34 mouse cellular contexts compared by ENCODE assay signal in genomic region chr3:146090988-146091657, GRCm38 (mm10). TPM values are rescaled to one million over a fixed set of nuclear protein-coding genes. Genes with fewer than 3 reads are reported as not detected.
A peak's percentile ranks its signal among the peaks of the same experiment; 100 is the strongest.
DNase-seq lines count a peak whose midpoint lies in the region; ATAC-seq and TF ChIP-seq lines count a peak whose summit lies in the region.
"Had no signal": no experiment of that assay in that cellular context is flagged by ENCODE, and none has a peak within 500 bp of the region (broad histone marks: within the 10 kb centered on the region; RNA-seq: fewer than 3 reads in every experiment).

No protein-coding gene starts in this region.

- TF ChIP-seq CTCF in liver, embryonic 14.5 days (IDR thresholded peaks at IDR 0.05; ENCODE audit: low read depth), result no peak

- TF ChIP-seq EP300 in liver, embryonic 14.5 days (IDR thresholded peaks at IDR 0.05; ENCODE audit: low read depth), result no peak

- ATAC-seq in liver, embryonic 12.5 days, result peak; percentile 60
- peak; percentile 89 for ATAC-seq in intestine, embryonic 16.5 days
- peak; percentile 58; the same call in 1 of the 2 replicates for ATAC-seq in liver, embryonic 14.5 days (ENCODE audit: insufficient read depth)
- no peak for ATAC-seq in granulocyte monocyte progenitor cell, adult 5-6 weeks (replicated peaks; ENCODE audit: poor library complexity, severe bottlenecking)
- ATAC-seq: CD4-positive, CD25-positive, alpha-beta regulatory T cell, adult 4 months; forebrain, embryonic 16.5 days had no signal

- H3K27ac ChIP-seq in liver, embryonic 12.5 days, result no peak overlapping the region
- no peak overlapping the region for H3K27ac ChIP-seq in intestine, embryonic 16.5 days (ENCODE audit: low read length)
- H3K27ac ChIP-seq in liver, embryonic 14.5 days, result no peak overlapping the region
- no peak overlapping the region for H3K27ac ChIP-seq in hindbrain, embryonic 10.5 days
- H3K27ac ChIP-seq: gastrocnemius, adult 2 months; heart, embryonic 10.5 days; heart, embryonic 15.5 days; hindbrain, embryonic 12.5 days; layer of hippocampus, adult 2 months; limb, embryonic 13.5 days; neural tube, embryonic 12.5 days had no signal

- no peaks in the 10 kb centered on the region; the same call in 1 of the 2 replicates for H3K4me1 ChIP-seq in liver, embryonic 12.5 days
- H3K4me1 ChIP-seq in intestine, embryonic 16.5 days (ENCODE audit: control insufficient read depth, insufficient read depth, low read length), result no peaks in the 10 kb centered on the region
- peaks cover 0 to 4% of the 10 kb centered on the region in 2 experiments; a peak in 2 of 4 replicates for H3K4me1 ChIP-seq in liver, embryonic 14.5 days (replicated peaks; ENCODE audit: control insufficient read depth in 2 of 2, insufficient read depth in 2 of 2, low read length in 1 of 2)
- H3K4me1 ChIP-seq in hindbrain, embryonic 10.5 days (replicated peaks), result no peaks in the 10 kb centered on the region
- H3K4me1 ChIP-seq: heart, embryonic 10.5 days; heart, embryonic 15.5 days; hindbrain, embryonic 12.5 days; limb, embryonic 13.5 days; neural tube, embryonic 12.5 days had no signal

- DNase-seq in liver, result no peak
- DNase-seq in liver, embryonic 14.5 days (ENCODE audit: low read depth in 3 of 3, low spot score in 3 of 3), result peak in 1 of 3 experiments; percentile 14
- DNase-seq in yolk sac, embryonic 10.5 days (ENCODE audit: low spot score), result peak; percentile 85
- DNase-seq in hindbrain, embryonic 10.5 days (ENCODE audit: low spot score), result no peak
- DNase-seq: adrenal gland, postnatal 36 days; cerebellum, adult 2 months; cerebellum, postnatal 14 days; gastrocnemius, adult 2 months; kidney, adult 2 months; kidney, postnatal 36 days; lung, embryonic 14.5 days; lung, postnatal 14 days; midbrain, embryonic 14.5 days; right cerebral cortex, adult 18-20 months; thymus, postnatal 14 days had no signal

- H3K4me2 ChIP-seq in liver, embryonic 12.5 days, result no peak overlapping the region
- H3K4me2 ChIP-seq in intestine, embryonic 16.5 days (ENCODE audit: low read depth, low read length), result no peak overlapping the region
- H3K4me2 ChIP-seq in liver, embryonic 14.5 days (ENCODE audit: low read depth), result no peak overlapping the region
- H3K4me2 ChIP-seq: heart, embryonic 15.5 days; hindbrain, embryonic 12.5 days; limb, embryonic 13.5 days; lung, embryonic 14.5 days; neural tube, embryonic 12.5 days had no signal

- H3K4me3 ChIP-seq in liver, embryonic 12.5 days, result no peak overlapping the region
- H3K4me3 ChIP-seq in intestine, embryonic 16.5 days (ENCODE audit: low read length), result no peak overlapping the region
- H3K4me3 ChIP-seq in liver, embryonic 14.5 days (ENCODE audit: insufficient read depth in 1 of 2, low read depth in 2 of 2, low read length in 2 of 2), result no peak overlapping the region
- H3K4me3 ChIP-seq in hindbrain, embryonic 10.5 days, result no peak overlapping the region
- H3K4me3 ChIP-seq: erythroblast, embryonic 14.5 days; gastrocnemius, adult 2 months; heart, embryonic 10.5 days; heart, embryonic 15.5 days; hindbrain, embryonic 12.5 days; layer of hippocampus, adult 2 months; limb, embryonic 13.5 days; neural tube, embryonic 12.5 days had no signal

- no peaks in the 10 kb centered on the region for H3K36me3 ChIP-seq in liver, embryonic 12.5 days
- H3K36me3 ChIP-seq in intestine, embryonic 16.5 days (ENCODE audit: control insufficient read depth, insufficient read depth, low read length), result no peaks in the 10 kb centered on the region
- no peaks in the 10 kb centered on the region for H3K36me3 ChIP-seq in liver, embryonic 14.5 days (replicated peaks; ENCODE audit: control insufficient read depth, insufficient read depth, low read depth)
- H3K36me3 ChIP-seq in hindbrain, embryonic 10.5 days, result no peaks in the 10 kb centered on the region
- H3K36me3 ChIP-seq: heart, embryonic 10.5 days; heart, embryonic 15.5 days; hindbrain, embryonic 12.5 days; limb, embryonic 13.5 days; neural tube, embryonic 12.5 days had no signal

- no peaks in the 10 kb centered on the region; the same call in 1 of the 2 replicates for H3K9me3 ChIP-seq in liver, embryonic 12.5 days (replicated peaks)
- no peaks in the 10 kb centered on the region for H3K9me3 ChIP-seq in intestine, embryonic 16.5 days (ENCODE audit: control insufficient read depth, low read length)
- no peaks in the 10 kb centered on the region for H3K9me3 ChIP-seq in liver, embryonic 14.5 days (ENCODE audit: control insufficient read depth, low read length)
- 0 out of 2 replicates have a peak, but pooled peaks cover 5% of the 10 kb centered on the region for H3K9me3 ChIP-seq in hindbrain, embryonic 10.5 days
- H3K9me3 ChIP-seq: heart, embryonic 10.5 days; heart, embryonic 15.5 days; limb, embryonic 13.5 days; neural tube, embryonic 12.5 days had no signal

- 78% methylated on average over 13 of the region's 13 CpGs for WGBS in liver, embryonic 12.5 days (ENCODE audit: insufficient replicate concordance)
- WGBS in intestine, embryonic 16.5 days, result 75% methylated on average over 13 of the region's 13 CpGs
- WGBS in liver, embryonic 14.5 days (ENCODE audit: insufficient replicate concordance), result 65% methylated on average over 13 of the region's 13 CpGs
- WGBS in hindbrain, embryonic 10.5 days, result 93% methylated on average over 13 of the region's 13 CpGs

- no peaks in the 10 kb centered on the region for H3K27me3 ChIP-seq in liver, embryonic 12.5 days (replicated peaks)
- H3K27me3 ChIP-seq in intestine, embryonic 16.5 days (replicated peaks; ENCODE audit: control insufficient read depth, insufficient read depth, low read length), result no peaks in the 10 kb centered on the region
- H3K27me3 ChIP-seq in liver, embryonic 14.5 days (ENCODE audit: control insufficient read depth, insufficient read depth, low read length), result no peaks in the 10 kb centered on the region
- no peaks in the 10 kb centered on the region for H3K27me3 ChIP-seq in hindbrain, embryonic 10.5 days (ENCODE audit: insufficient read depth, poor library complexity, severe bottlenecking)
- H3K27me3 ChIP-seq: heart, embryonic 15.5 days; hindbrain, embryonic 12.5 days; limb, embryonic 13.5 days; neural tube, embryonic 12.5 days had no signal

- H3K9ac ChIP-seq in liver, embryonic 12.5 days, result no peak overlapping the region
- H3K9ac ChIP-seq in intestine, embryonic 16.5 days (ENCODE audit: low read depth, low read length), result no peak overlapping the region
- no peak overlapping the region for H3K9ac ChIP-seq in liver, embryonic 14.5 days (replicated peaks)
- H3K9ac ChIP-seq: heart, embryonic 15.5 days; hindbrain, embryonic 12.5 days; limb, embryonic 13.5 days; lung, embryonic 14.5 days; neural tube, embryonic 12.5 days had no signal

RNA-seq across cellular contexts. Expression of gene Wdr63, which starts 16.8 kb away (rescaled TPM):
- polyA plus RNA-seq in liver, embryonic 12.5 days (2016; fragmentation: Nextera tagmentation; extraction: Ambion mirVana), result 0.19 and 0.30 TPM in 2 replicates
- polyA plus RNA-seq in intestine, embryonic 16.5 days (2015; fragmentation: Nextera tagmentation; extraction: Ambion mirVana), result 0.49 TPM in 1 of 2 replicates, not detected in the other
- 0.04 TPM in 1 of 2 replicates, not detected in the other for polyA plus RNA-seq in liver, embryonic 14.5 days (2012; rRNA removed)
- 0.15 and 0.32 TPM in 2 replicates for polyA plus RNA-seq in liver, embryonic 14.5 days (2014; fragmentation: Nextera tagmentation; extraction: Ambion mirVana)
- not detected in 2 replicates for total RNA-seq in granulocyte monocyte progenitor cell, adult 5-6 weeks (2014; fragmentation: Nextera tagmentation)
- total RNA-seq in granulocyte monocyte progenitor cell, adult 5-6 weeks (2017), result not detected in 2 replicates
- 0.50 and 1.1 TPM in 2 replicates for polyA plus RNA-seq in hindbrain, embryonic 10.5 days (2016; fragmentation: Nextera tagmentation; extraction: Ambion mirVana)
- total RNA-seq: gastrocnemius, adult 2 months; gastrocnemius, postnatal 4 days; heart, postnatal 25 days had no signal
- polyA plus RNA-seq: CD4-positive, CD25-positive, alpha-beta regulatory T cell, adult 4 months; erythroblast, embryonic 14.5 days; kidney, adult 2 months; lung, embryonic 14.5 days; stomach, embryonic 14.5 days had no signal

RNA-seq across cellular contexts. Expression of gene Mcoln3, which starts 26.1 kb away (rescaled TPM):
- polyA plus RNA-seq in liver, embryonic 12.5 days (2016; fragmentation: Nextera tagmentation; extraction: Ambion mirVana), result 0.38 and 0.61 TPM in 2 replicates
- polyA plus RNA-seq in intestine, embryonic 16.5 days (2015; fragmentation: Nextera tagmentation; extraction: Ambion mirVana), result 74.3 and 102 TPM in 2 replicates
- 0.05 and 0.11 TPM in 2 replicates for polyA plus RNA-seq in liver, embryonic 14.5 days (2012; rRNA removed)
- 0.11 and 0.25 TPM in 2 replicates for polyA plus RNA-seq in liver, embryonic 14.5 days (2014; fragmentation: Nextera tagmentation; extraction: Ambion mirVana)
- total RNA-seq in granulocyte monocyte progenitor cell, adult 5-6 weeks (2014; fragmentation: Nextera tagmentation), result not detected in 2 replicates
- not detected in 2 replicates for total RNA-seq in granulocyte monocyte progenitor cell, adult 5-6 weeks (2017)
- 4.9 and 8.6 TPM in 2 replicates for polyA plus RNA-seq in hindbrain, embryonic 10.5 days (2016; fragmentation: Nextera tagmentation; extraction: Ambion mirVana)
- total RNA-seq: adrenal gland, postnatal 36 days; gastrocnemius, adult 2 months; heart, postnatal 25 days; layer of hippocampus, adult 2 months; layer of hippocampus, postnatal 25 days; left cerebral cortex, adult 8-10 months; left cerebral cortex, postnatal 36 days had no signal
- polyA plus RNA-seq: cortical plate, adult 2 months; erythroblast, embryonic 14.5 days had no signal

RNA-seq across cellular contexts. Expression of gene Mcoln2, which starts 58.5 kb away (rescaled TPM):
- polyA plus RNA-seq in liver, embryonic 12.5 days (2016; fragmentation: Nextera tagmentation; extraction: Ambion mirVana), result 5.4 and 5.7 TPM in 2 replicates
- 8.1 and 8.8 TPM in 2 replicates for polyA plus RNA-seq in intestine, embryonic 16.5 days (2015; fragmentation: Nextera tagmentation; extraction: Ambion mirVana)
- polyA plus RNA-seq in liver, embryonic 14.5 days (2012; rRNA removed), result 4.6 and 5.9 TPM in 2 replicates
- polyA plus RNA-seq in liver, embryonic 14.5 days (2014; fragmentation: Nextera tagmentation; extraction: Ambion mirVana), result 5.5 and 6.5 TPM in 2 replicates
- 0.75 TPM in 1 of 2 replicates, not detected in the other for total RNA-seq in granulocyte monocyte progenitor cell, adult 5-6 weeks (2014; fragmentation: Nextera tagmentation)
- total RNA-seq in granulocyte monocyte progenitor cell, adult 5-6 weeks (2017), result 0.52 and 4.1 TPM in 2 replicates
- polyA plus RNA-seq in hindbrain, embryonic 10.5 days (2016; fragmentation: Nextera tagmentation; extraction: Ambion mirVana), result 0.41 and 0.62 TPM in 2 replicates
- total RNA-seq: adrenal gland, postnatal 36 days; layer of hippocampus, adult 2 months; layer of hippocampus, postnatal 25 days; left cerebral cortex, adult 8-10 months; left cerebral cortex, postnatal 36 days had no signal
- polyA plus RNA-seq: cortical plate, adult 2 months; erythroblast, embryonic 14.5 days; forebrain, embryonic 16.5 days had no signal
